Mouse (Mus musculus): ENCODE results near the gene Snx18.

GRCm38 (mm10) chr13:113616751-113617337, 1.5 kb downstream of the Snx18 start:
- no peak for TF ChIP-seq EP300 (IDR thresholded peaks at IDR 0.05; ENCODE audit: insufficient read depth, low read depth, low read length)
- TF ChIP-seq CTCF (IDR thresholded peaks at IDR 0.05; ENCODE audit: low read depth, low read length) = no peak
- TF ChIP-seq POLR2A (IDR thresholded peaks at IDR 0.05; ENCODE audit: insufficient read depth, low read length) = no peak

Measured in ES-Bruce4 (cell line).